Mouse (Mus musculus) MEL (cell line): ENCODE data around the gene Baiap3. TPM values are rescaled to one million over a fixed set of nuclear protein-coding genes. Genes with fewer than 3 reads are reported as not detected.

ENCODE experiments used
- DNase-seq: peaks from one replicate; pipeline ENCODE4 v3.0.0; 2011; ENCODE audit warnings: low read depth, low spot score
- H3K27ac ChIP-seq: 2 replicates; pipeline ENCODE4 v1.5.1; 2012; ENCODE audit warnings: low read depth, mild to moderate bottlenecking, control low read depth, low read length, moderate library complexity; ENCODE audit not compliant: control insufficient read depth
- H3K27me3 ChIP-seq, 2 experiments: fragments of 150-350 bp in 1 of 2; sonication (generic) in 1 of 2; 2 replicates each; pipeline ENCODE4 v1.6.1; 2012; ENCODE audit warnings: low read length in 2 of 2, mild to moderate bottlenecking in 2 of 2, improper control_type of control experiment in 1 of 2, moderate library complexity in 1 of 2; ENCODE audit not compliant: insufficient read depth in 2 of 2, control insufficient read depth in 1 of 2
- H3K36me3 ChIP-seq, 2 experiments: 2 replicates each; pipeline ENCODE4 v1.6.1; 2012 to 2014; ENCODE audit warnings: low read length in 2 of 2, improper control_type of control experiment in 1 of 2, inconsistent platforms in 1 of 2, mild to moderate bottlenecking in 1 of 2; ENCODE audit not compliant: insufficient read depth in 2 of 2, control insufficient read depth in 1 of 2
- H3K4me1 ChIP-seq, 2 experiments: fragments of 150-350 bp in 1 of 2; sonication (generic) in 1 of 2; 2 replicates each; pipeline ENCODE4 v1.6.1; 2012; ENCODE audit warnings: low read length in 2 of 2, improper control_type of control experiment in 1 of 2, mild to moderate bottlenecking in 1 of 2; ENCODE audit not compliant: insufficient read depth in 2 of 2, control insufficient read depth in 1 of 2
- H3K4me3 ChIP-seq, 2 experiments: fragments of 150-350 bp in 1 of 2; sonication (generic) in 1 of 2; 2 replicates each; pipeline ENCODE4 v1.5.1; 2012; ENCODE audit warnings: low read depth in 2 of 2, low read length in 2 of 2, mild to moderate bottlenecking in 2 of 2, moderate library complexity in 2 of 2, control low read depth in 1 of 2, improper control_type of control experiment in 1 of 2; ENCODE audit not compliant: control insufficient read depth in 1 of 2, insufficient read depth in 1 of 2
- H3K79me2 ChIP-seq: 2 replicates; pipeline ENCODE4 v1.6.1; 2012; ENCODE audit warnings: mild to moderate bottlenecking, low read length, moderate library complexity; ENCODE audit not compliant: control insufficient read depth, poor library complexity, insufficient read depth
- H3K9ac ChIP-seq: 2 replicates; pipeline ENCODE4 v1.6.1; 2012; ENCODE audit warnings: low read depth, mild to moderate bottlenecking, control low read depth, low read length, moderate library complexity; ENCODE audit not compliant: control insufficient read depth, poor library complexity, severe bottlenecking
- H3K9me3 ChIP-seq: fragments of 150-350 bp; sonication (generic); replicated peaks from 2 replicates; pipeline ENCODE4 v1.6.1; 2012; ENCODE audit warnings: mild to moderate bottlenecking, low read length, improper control_type of control experiment, moderate library complexity; ENCODE audit not compliant: insufficient read depth
- BHLHE40 ChIP-seq: IDR thresholded peaks from 2 replicates; pipeline ENCODE4 v1.6.1; 2012; ENCODE audit warnings: low read depth, mild to moderate bottlenecking, inconsistent platforms, low read length, improper control_type of control experiment, borderline replicate concordance
- CHD1 ChIP-seq: IDR thresholded peaks from 2 replicates; pipeline ENCODE4 v1.6.1; 2012; ENCODE audit warnings: low read depth, mild to moderate bottlenecking, inconsistent platforms, low read length, improper control_type of control experiment
- CHD2 ChIP-seq: IDR thresholded peaks from 2 replicates; pipeline ENCODE4 v1.6.1; 2011; ENCODE audit warnings: low read length, improper control_type of control experiment
- CTCF ChIP-seq, 3 experiments: IDR thresholded peaks in 2 of 3; conservative IDR thresholded peaks in 1 of 3; 2 replicates each; pipeline ENCODE4 v1.5.1; 2011 to 2012; ENCODE audit warnings: low read length in 3 of 3, low read depth in 2 of 3, mild to moderate bottlenecking in 2 of 3, improper control_type of control experiment in 1 of 3, inconsistent platforms in 1 of 3, mixed read lengths in 1 of 3, moderate library complexity in 1 of 3; ENCODE audit not compliant: control insufficient read depth in 1 of 3, insufficient read depth in 1 of 3, poor library complexity in 1 of 3, severe bottlenecking in 1 of 3
- E2F4 ChIP-seq: IDR thresholded peaks from 2 replicates; pipeline ENCODE4 v1.6.1; 2011; ENCODE audit warnings: low read depth, low read length, improper control_type of control experiment, borderline replicate concordance
- EP300 ChIP-seq, 2 experiments: IDR thresholded peaks; 2 replicates each; pipeline ENCODE4 v1.6.1; 2011; ENCODE audit warnings: improper control_type of control experiment in 2 of 2, low read length in 2 of 2, low read depth in 1 of 2, mild to moderate bottlenecking in 1 of 2
- ETS1 ChIP-seq: IDR thresholded peaks from 2 replicates; pipeline ENCODE4 v1.6.1; 2012; ENCODE audit warnings: low read depth, mild to moderate bottlenecking, inconsistent platforms, low read length, improper control_type of control experiment, moderate library complexity
- GABPA ChIP-seq: IDR thresholded peaks from 2 replicates; pipeline ENCODE4 v1.6.1; 2012; ENCODE audit warnings: low read depth, mild to moderate bottlenecking, inconsistent platforms, low read length, improper control_type of control experiment, moderate library complexity
- GATA1 ChIP-seq: IDR thresholded peaks from 2 replicates; pipeline ENCODE4 v1.6.1; 2011; ENCODE audit warnings: low read depth, low read length, improper control_type of control experiment
- HCFC1 ChIP-seq: IDR thresholded peaks from 2 replicates; pipeline ENCODE4 v1.6.1; 2012; ENCODE audit warnings: low read depth, mild to moderate bottlenecking, inconsistent platforms, low read length, improper control_type of control experiment, moderate library complexity
- JUND ChIP-seq: IDR thresholded peaks from 2 replicates; pipeline ENCODE4 v1.6.1; 2011; ENCODE audit warnings: low read depth, mild to moderate bottlenecking, improper control_type of control experiment, low read length
- KAT2A ChIP-seq: conservative IDR thresholded peaks from 2 replicates; pipeline ENCODE4 v1.6.1; 2012; ENCODE audit warnings: low read depth, low read length, improper control_type of control experiment, inconsistent platforms
- MAFK ChIP-seq: IDR thresholded peaks from 2 replicates; pipeline ENCODE4 v1.6.1; 2011; ENCODE audit warnings: low read depth, mild to moderate bottlenecking, low read length, improper control_type of control experiment, borderline replicate concordance
- MAX ChIP-seq: IDR thresholded peaks from 2 replicates; pipeline ENCODE4 v1.6.1; 2011; ENCODE audit warnings: low read length, improper control_type of control experiment
- MEF2A ChIP-seq: IDR thresholded peaks from 2 replicates; pipeline ENCODE4 v1.6.1; 2014; ENCODE audit warnings: low read depth, mild to moderate bottlenecking, inconsistent platforms, low read length, improper control_type of control experiment; ENCODE audit not compliant: poor library complexity, insufficient replicate concordance, severe bottlenecking; ENCODE audit errors: extremely low read depth
- MXI1 ChIP-seq: IDR thresholded peaks from 2 replicates; pipeline ENCODE4 v1.6.1; 2011; ENCODE audit warnings: mild to moderate bottlenecking, low read depth, low read length, improper control_type of control experiment
- MYB ChIP-seq: IDR thresholded peaks from 2 replicates; pipeline ENCODE4 v1.6.1; 2011; ENCODE audit warnings: mild to moderate bottlenecking, low read depth, low read length, improper control_type of control experiment
- MYC ChIP-seq: IDR thresholded peaks from 2 replicates; pipeline ENCODE4 v1.6.1; 2011; ENCODE audit warnings: low read depth, mild to moderate bottlenecking, low read length, improper control_type of control experiment, moderate library complexity
- NRF1 ChIP-seq: IDR thresholded peaks from 2 replicates; pipeline ENCODE4 v1.6.1; 2014; ENCODE audit warnings: low read depth, mild to moderate bottlenecking, inconsistent platforms, low read length, improper control_type of control experiment, moderate library complexity; ENCODE audit not compliant: poor library complexity, insufficient read depth, severe bottlenecking
- POLR2A ChIP-seq, 2 experiments: IDR thresholded peaks; 2 replicates each; pipeline ENCODE4 v1.6.1; 2011 to 2012; ENCODE audit warnings: low read length in 2 of 2, mild to moderate bottlenecking in 2 of 2, control low read depth in 1 of 2, improper control_type of control experiment in 1 of 2, low read depth in 1 of 2, moderate library complexity in 1 of 2; ENCODE audit not compliant: control insufficient read depth in 1 of 2, insufficient read depth in 1 of 2, poor library complexity in 1 of 2
- POLR2AphosphoS2 ChIP-seq: IDR thresholded peaks from 2 replicates; pipeline ENCODE4 v1.6.1; 2011; ENCODE audit warnings: low read length, improper control_type of control experiment
- POLR2AphosphoS5 ChIP-seq: IDR thresholded peaks from 2 replicates; pipeline ENCODE4 v1.6.1; 2012; ENCODE audit warnings: low read depth, borderline replicate concordance, mild to moderate bottlenecking, inconsistent platforms, low read length, moderate library complexity, mixed read lengths
- SIN3A ChIP-seq: IDR thresholded peaks from 2 replicates; pipeline ENCODE4 v1.6.1; 2012; ENCODE audit warnings: low read length, improper control_type of control experiment, inconsistent platforms
- TBP ChIP-seq: IDR thresholded peaks from 2 replicates; pipeline ENCODE4 v1.8.0; 2011; ENCODE audit warnings: low read depth, low read length, improper control_type of control experiment
- TCF12 ChIP-seq: IDR thresholded peaks from 2 replicates; pipeline ENCODE4 v1.6.1; 2014; ENCODE audit warnings: low read depth, mild to moderate bottlenecking, inconsistent platforms, low read length, improper control_type of control experiment, moderate library complexity
- UBTF ChIP-seq: IDR thresholded peaks from 2 replicates; pipeline ENCODE4 v1.6.1; 2012; ENCODE audit warnings: low read depth, mild to moderate bottlenecking, inconsistent platforms, low read length, improper control_type of control experiment, moderate library complexity, borderline replicate concordance; ENCODE audit not compliant: insufficient read depth
- USF2 ChIP-seq, 2 experiments: IDR thresholded peaks; 2 replicates each; pipeline ENCODE4 v1.6.1; 2011 to 2012; ENCODE audit warnings: improper control_type of control experiment in 2 of 2, low read length in 2 of 2, borderline replicate concordance in 1 of 2, inconsistent platforms in 1 of 2, low read depth in 1 of 2, mild to moderate bottlenecking in 1 of 2; ENCODE audit not compliant: insufficient read depth in 1 of 2
- ZMIZ1 ChIP-seq: IDR thresholded peaks from 2 replicates; pipeline ENCODE4 v1.6.1; 2012; ENCODE audit warnings: low read depth, mild to moderate bottlenecking, inconsistent platforms, low read length, improper control_type of control experiment, moderate library complexity
- ZNF384 ChIP-seq: IDR thresholded peaks from 2 replicates; pipeline ENCODE4 v1.6.1; 2012; ENCODE audit warnings: low read depth, mild to moderate bottlenecking, inconsistent platforms, low read length, improper control_type of control experiment
- polyA plus RNA-seq, 2 experiments: library from polyadenylated mRNA; stranded (reverse) in 1 of 2; unstranded in 1 of 2; fragments of >175 nt in 1 of 2; fragments of >200 nt in 1 of 2; gene quantifications; 2 replicates each; pipeline versions ENCODE4 v1.2.1 to v1.2.4; 2012; ENCODE audit warnings: low replicate concordance in 2 of 2, low read depth in 1 of 2; ENCODE audit not compliant: insufficient read length in 2 of 2, insufficient read depth in 1 of 2, missing spikeins in 1 of 2
- total RNA-seq: library from RNA; depleted of rRNA; stranded (reverse); fragments of 300-350 nt; gene quantifications from 2 replicates; pipeline ENCODE4 v1.2.3, GENCODE M21; 2012

Gene Baiap3
- total and polyA plus RNA-seq, 3 experiments, result 0.08 to 0.14 TPM; not detected in 1

GRCm38 (mm10) chr17:25294111-25294510, 37.9 kb upstream of the Baiap3 start:
- H3K4me1 ChIP-seq, result peaks cover 16 to 17% of the 10 kb centered on the region in 2 experiments
- peak overlapping the region; percentile 74 for H3K27ac ChIP-seq
- H3K9ac ChIP-seq, result no peak overlapping the region
- no peaks in the 10 kb centered on the region for H3K79me2 ChIP-seq
- no peak overlapping the region for H3K4me3 ChIP-seq
- peaks cover 0 to 18% of the 10 kb centered on the region in 2 experiments; a peak in 2 of 4 replicates for H3K36me3 ChIP-seq
- TF ChIP-seq ZNF384 (no peak), CTCF (IDR thresholded peaks at IDR 0.05 in 2 of 3, conservative IDR thresholded peaks at IDR 0.05 in 1 of 3; ENCODE audit: control insufficient read depth in 1 of 3, insufficient read depth in 1 of 3, low read depth in 2 of 3, low read length in 3 of 3, poor library complexity in 1 of 3, severe bottlenecking in 1 of 3) (no peak), JUND (no peak), ZMIZ1 (no peak), POLR2AphosphoS2 (no peak), CHD1 (no peak), SIN3A (no peak), TBP (no peak), POLR2A (IDR thresholded peaks at IDR 0.05; ENCODE audit: control insufficient read depth in 1 of 2, insufficient read depth in 1 of 2, low read depth in 1 of 2, low read length in 2 of 2, poor library complexity in 1 of 2) (no peak), GATA1 (no peak), MYC (no peak)
- no peaks in the 10 kb centered on the region for H3K9me3 ChIP-seq
- no peak for DNase-seq
- no peaks in the 10 kb centered on the region; a peak in 2 of 4 replicates for H3K27me3 ChIP-seq

GRCm38 (mm10) chr17:25293495-25293894, 37.3 kb upstream of the Baiap3 start:
- Histone ChIP-seq H3K9ac (no peak overlapping the region), H3K79me2 (no peaks in the 10 kb centered on the region), H3K27me3 (no peaks in the 10 kb centered on the region; a peak in 2 of 4 replicates), H3K27ac (peak overlapping the region; percentile 74), H3K4me3 (no peak overlapping the region), H3K9me3 (no peaks in the 10 kb centered on the region), H3K36me3 (peaks cover 0 to 18% of the 10 kb centered on the region in 2 experiments; a peak in 2 of 4 replicates), H3K4me1 (peaks cover 16 to 17% of the 10 kb centered on the region in 2 experiments)
- DNase-seq, result peak; percentile 73
- TF ChIP-seq TCF12 (peak; percentile 79), POLR2AphosphoS2 (no peak), UBTF (no peak), E2F4 (no peak), MXI1 (no peak), CHD1 (no peak), MYC (no peak), POLR2AphosphoS5 (no peak), KAT2A (0 out of 2 replicates have a peak, but pooled peaks have one; percentile 19), CHD2 (no peak), SIN3A (0 out of 2 replicates have a peak, but pooled peaks have one; percentile 45), CTCF (IDR thresholded peaks at IDR 0.05 in 2 of 3, conservative IDR thresholded peaks at IDR 0.05 in 1 of 3; ENCODE audit: control insufficient read depth in 1 of 3, insufficient read depth in 1 of 3, low read depth in 2 of 3, low read length in 3 of 3, poor library complexity in 1 of 3, severe bottlenecking in 1 of 3) (no peak), MAFK (no peak), MEF2A (no peak), GABPA (no peak), ZNF384 (no peak), MAX (no peak), USF2 (IDR thresholded peaks at IDR 0.05; ENCODE audit: borderline replicate concordance in 1 of 2, insufficient read depth in 1 of 2, low read depth in 1 of 2, low read length in 2 of 2) (no peak), ETS1 (peak; percentile 53; the same call in 1 of the 2 replicates), NRF1 (no peak), TBP (no peak), MYB (peak; percentile 85), JUND (no peak), BHLHE40 (0 out of 2 replicates have a peak, but pooled peaks have one; percentile 30), EP300 (IDR thresholded peaks at IDR 0.05; ENCODE audit: low read depth in 1 of 2, low read length in 2 of 2) (peak; percentile 81 to 91), HCFC1 (0 out of 2 replicates have a peak, but pooled peaks have one; percentile 29)
